Mouse (Mus musculus) stomach, embryonic 14.5 days (tissue): ENCODE results near the gene Olfr60. TPM values are rescaled to one million over a fixed set of nuclear protein-coding genes. Genes with fewer than 3 reads are reported as not detected.

Experiments
- ATAC-seq: fragments of 200-750 bp; cut with Nextera tagmentation; 2 replicates; pipeline ENCODE4 v1.8.0; 2017; ENCODE audit warnings: low read depth, moderate TSS enrichment; ENCODE audit not compliant: insufficient number of reproducible peaks, insufficient read depth, low FRiP score
- H3K27ac ChIP-seq: fragments of 300-500 bp; sonication (generic); 2 replicates; pipeline ENCODE4 v1.5.1; 2014; ENCODE audit warnings: mild to moderate bottlenecking, low read length, moderate library complexity, mixed read lengths
- H3K27me3 ChIP-seq: fragments of 300-500 bp; sonication (generic); 2 replicates; pipeline ENCODE4 v1.6.1; 2014; ENCODE audit warnings: low read length, control low read depth, mixed read lengths; ENCODE audit not compliant: control insufficient read depth, insufficient read depth
- H3K36me3 ChIP-seq: fragments of 300-500 bp; sonication (generic); 2 replicates; pipeline ENCODE4 v1.6.1; 2014; ENCODE audit warnings: mild to moderate bottlenecking, control low read depth, low read length, moderate library complexity, mixed read lengths; ENCODE audit not compliant: control insufficient read depth, insufficient read depth
- H3K4me1 ChIP-seq: fragments of 300-500 bp; sonication (generic); 2 replicates; pipeline ENCODE4 v1.6.1; 2014; ENCODE audit warnings: low read length, control low read depth, mixed read lengths; ENCODE audit not compliant: control insufficient read depth, insufficient read depth
- H3K4me2 ChIP-seq: fragments of 300-500 bp; sonication (generic); replicated peaks from 2 replicates; pipeline ENCODE4 v1.6.1; 2014; ENCODE audit warnings: low read depth, low read length, control low read depth
- H3K4me3 ChIP-seq: fragments of 300-500 bp; sonication (generic); 2 replicates; pipeline ENCODE4 v1.5.1; 2014; ENCODE audit warnings: low read depth, low read length, control low read depth
- H3K9ac ChIP-seq: fragments of 300-500 bp; sonication (generic); replicated peaks from 2 replicates; pipeline ENCODE4 v1.6.1; 2014; ENCODE audit warnings: low read depth, mild to moderate bottlenecking, control low read depth, low read length, moderate library complexity, mixed read lengths
- H3K9me3 ChIP-seq: fragments of 300-500 bp; sonication (generic); 2 replicates; pipeline ENCODE4 v1.6.1; 2016; ENCODE audit warnings: low read depth, low read length, control low read depth; ENCODE audit not compliant: control insufficient read depth
- WGBS: fragments of 180-500 bp; shearing (Covaris S2); extraction: QIAGEN DNeasy Blood & Tissue Kit; methylation state at CpG from one replicate; pipeline ENCODE4 v1.1.7; 2014; 5-methylcytosine and 5-hydroxymethylcytosine counted together
- polyA plus RNA-seq: library from polyadenylated mRNA; unstranded; fragments of >200 nt; fragmentation: Nextera tagmentation; extraction: Ambion mirVana; gene quantifications from 2 replicates; pipeline ENCODE4 v1.2.1, GENCODE M21; 2014

Gene Olfr60
- polyA plus RNA-seq, 1 experiment from 2014 or later: not detected

DNA sequence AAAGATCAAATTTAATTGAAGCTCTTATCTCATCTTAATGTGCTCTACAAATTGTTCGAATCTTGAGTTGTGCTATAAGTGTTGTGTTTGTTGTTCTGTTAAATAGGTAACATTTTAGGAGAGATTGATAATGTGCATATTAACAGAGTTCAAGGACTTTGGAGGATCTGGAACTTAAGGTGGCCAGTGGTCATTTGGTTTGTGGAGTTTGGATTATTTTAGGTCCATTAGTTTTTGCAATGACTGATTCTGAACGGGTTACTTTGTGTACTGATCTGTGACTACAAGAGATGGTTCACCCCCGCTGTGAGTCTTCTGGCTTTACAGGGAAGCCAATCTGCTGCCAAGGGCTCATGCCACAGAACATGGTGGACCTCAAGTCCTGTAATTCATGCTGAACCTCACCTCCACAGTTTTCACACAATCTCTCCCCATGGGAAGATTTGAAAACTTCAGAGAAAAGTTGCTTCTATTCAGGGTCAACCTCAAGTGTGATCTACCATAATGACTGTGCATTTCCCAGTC is 41.5 kb downstream of the Olfr60 start:
- Histone ChIP-seq H3K4me3 (no peak overlapping the region), H3K36me3 (no peaks in the 10 kb centered on the region), H3K27me3 (no peaks in the 10 kb centered on the region), H3K4me2 (no peak overlapping the region), H3K9me3 (no peaks in the 10 kb centered on the region), H3K27ac (no peak overlapping the region), H3K9ac (no peak overlapping the region), H3K4me1 (no peaks in the 10 kb centered on the region)
- 89% methylated on average over 3 of the region's 3 CpGs for WGBS
- ATAC-seq: no peak

- H3K36me3 ChIP-seq: no peaks in the 10 kb centered on the region
- no peak for ATAC-seq
- H3K4me2 ChIP-seq: no peak overlapping the region
- no peaks in the 10 kb centered on the region for H3K27me3 ChIP-seq
- H3K4me1 ChIP-seq: no peaks in the 10 kb centered on the region
- H3K9ac ChIP-seq: no peak overlapping the region
- H3K4me3 ChIP-seq: no peak overlapping the region
- no peak overlapping the region for H3K27ac ChIP-seq
- no peaks in the 10 kb centered on the region for H3K9me3 ChIP-seq
- WGBS: 87% methylated on average over 3 of the region's 3 CpGs
Observed at GRCm38 (mm10) chr7:140299416-140299815, 62.1 kb downstream of the Olfr60 start.

DNA sequence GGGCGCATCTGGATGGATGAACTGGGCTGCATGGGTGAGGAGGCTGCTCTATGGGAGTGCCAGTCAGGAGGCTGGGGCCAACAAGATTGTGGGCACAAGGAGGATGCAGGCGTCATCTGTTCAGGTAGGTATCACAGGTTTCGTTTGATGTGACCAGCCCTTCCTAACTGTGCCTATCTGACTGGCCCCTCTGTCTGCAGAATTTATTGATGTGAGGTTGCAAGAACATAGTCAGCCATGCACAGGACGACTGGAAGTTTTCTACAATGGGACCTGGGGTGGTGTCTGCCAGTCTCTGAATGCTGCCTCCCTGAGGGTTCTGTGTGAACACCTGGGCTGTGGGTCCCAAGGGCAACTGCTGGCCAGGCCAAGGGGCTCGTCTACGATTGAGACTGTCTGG is 64.6 kb downstream of the Olfr60 start:
- Histone ChIP-seq H3K9me3 (no peaks in the 10 kb centered on the region), H3K4me3 (no peak overlapping the region), H3K9ac (no peak overlapping the region), H3K27me3 (no peaks in the 10 kb centered on the region), H3K36me3 (no peaks in the 10 kb centered on the region), H3K4me1 (no peaks in the 10 kb centered on the region), H3K4me2 (no peak overlapping the region), H3K27ac (no peak overlapping the region)
- 81% methylated on average over 6 of the region's 6 CpGs for WGBS
- ATAC-seq: no peak

GRCm38 (mm10) chr7:140295746-140296145 is 65.7 kb downstream of the Olfr60 start:
- WGBS: 85% methylated on average over 9 of the region's 9 CpGs
- H3K27me3 ChIP-seq: no peaks in the 10 kb centered on the region
- H3K9me3 ChIP-seq: no peaks in the 10 kb centered on the region
- no peak for ATAC-seq
- H3K36me3 ChIP-seq: no peaks in the 10 kb centered on the region
- no peak overlapping the region for H3K9ac ChIP-seq
- no peaks in the 10 kb centered on the region for H3K4me1 ChIP-seq
- no peak overlapping the region for H3K27ac ChIP-seq
- no peak overlapping the region for H3K4me2 ChIP-seq
- no peak overlapping the region for H3K4me3 ChIP-seq

Other genes starting within 250 kb of the Olfr60 start
- 29.8 and 33.4 TPM in 2 replicates for gene Paox, start 245.9 kb downstream of the Olfr60 start, polyA plus RNA-seq
- gene Echs1, start 245.2 kb downstream of the Olfr60 start, polyA plus RNA-seq: 158 and 171 TPM in 2 replicates
- gene Mtg1, start 224.1 kb downstream of the Olfr60 start, polyA plus RNA-seq: 27.0 and 28.3 TPM in 2 replicates
- gene Sprn, start 206.8 kb downstream of the Olfr60 start, polyA plus RNA-seq: 0.54 and 0.78 TPM in 2 replicates
- not detected in 2 replicates for gene Olfr522, start 196.9 kb downstream of the Olfr60 start, polyA plus RNA-seq
- gene Olfr523, start 188.5 kb downstream of the Olfr60 start, polyA plus RNA-seq: not detected in 2 replicates
- not detected in 2 replicates for gene Olfr524, start 155.7 kb downstream of the Olfr60 start, polyA plus RNA-seq
- 0.10 TPM in 1 of 2 replicates, not detected in the other for gene Cd163l1, start 143.4 kb downstream of the Olfr60 start, polyA plus RNA-seq
- gene 5830411N06Rik, start 114.4 kb downstream of the Olfr60 start, polyA plus RNA-seq: not detected in 2 replicates
- gene Olfr525, start 40.8 kb downstream of the Olfr60 start, polyA plus RNA-seq: not detected in 2 replicates
- gene Olfr527, start 27.7 kb downstream of the Olfr60 start, polyA plus RNA-seq: not detected in 2 replicates
- not detected in 2 replicates for gene Olfr530, start 14.7 kb upstream of the Olfr60 start, polyA plus RNA-seq
- gene Olfr531, start 41.2 kb upstream of the Olfr60 start, polyA plus RNA-seq: not detected in 2 replicates
- not detected in 2 replicates for gene Olfr532, start 60.0 kb upstream of the Olfr60 start, polyA plus RNA-seq
- gene Olfr533, start 101.7 kb upstream of the Olfr60 start, polyA plus RNA-seq: not detected in 2 replicates
- gene Olfr535, start 122.5 kb upstream of the Olfr60 start, polyA plus RNA-seq: not detected in 2 replicates
- gene Olfr536, start 145.7 kb upstream of the Olfr60 start, polyA plus RNA-seq: not detected in 2 replicates
- gene Olfr538, start 206.2 kb upstream of the Olfr60 start, polyA plus RNA-seq: not detected in 2 replicates
- not detected in 2 replicates for gene Olfr46, start 239.6 kb upstream of the Olfr60 start, polyA plus RNA-seq